Mouse (Mus musculus): ENCODE measurements around the gene Map1lc3a.

DNA sequence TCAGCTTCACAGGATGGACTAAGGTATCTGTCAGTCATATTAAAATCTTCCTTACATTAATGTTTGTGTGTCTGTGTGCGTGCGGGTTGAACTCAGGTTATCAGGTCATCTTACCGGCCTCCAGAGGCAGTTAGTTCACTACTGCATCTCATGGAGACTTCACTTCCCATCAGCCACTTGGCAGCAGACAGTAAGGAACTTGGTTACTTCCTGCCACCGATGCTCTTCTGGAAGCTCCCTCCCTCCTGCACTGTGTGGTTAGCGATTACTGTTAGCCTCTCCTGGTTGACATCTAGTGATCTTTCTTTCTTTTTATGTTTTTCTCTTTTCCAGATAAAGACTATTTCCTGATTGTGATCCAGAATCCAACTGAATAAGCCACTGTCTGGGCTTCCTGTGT, 26.5 kb upstream of the Map1lc3a start:
- TF ChIP-seq POLR2A (IDR thresholded peaks at IDR 0.05; ENCODE audit: low read depth, low read length) = no peak
- no peak for TF ChIP-seq CTCF (IDR thresholded peaks at IDR 0.05; ENCODE audit: borderline replicate concordance, insufficient read depth, low read length)

Data from embryonic fibroblast, embryonic 13.5 days (primary cell).